Mouse (Mus musculus) embryonic facial prominence, embryonic 10.5 days (tissue): ENCODE results near the gene Prkd3. TPM values are rescaled to one million over a fixed set of nuclear protein-coding genes. Genes with fewer than 3 reads are reported as not detected.

Experiments
- DNase-seq: peaks from one replicate; pipeline ENCODE4 v3.0.0-alpha.2; 2017; ENCODE audit warnings: low spot score
- H3K27ac ChIP-seq: fragments of 300-500 bp; sonication (generic); replicated peaks from 2 replicates; pipeline ENCODE4 v1.5.1; 2016; ENCODE audit warnings: mild to moderate bottlenecking
- H3K27me3 ChIP-seq: fragments of 300-500 bp; sonication (generic); replicated peaks from 2 replicates; pipeline ENCODE4 v1.6.1; 2016; ENCODE audit warnings: low read depth, mild to moderate bottlenecking; ENCODE audit not compliant: poor library complexity, severe bottlenecking
- H3K36me3 ChIP-seq: fragments of 300-500 bp; sonication (generic); replicated peaks from 2 replicates; pipeline ENCODE4 v1.6.1; 2016; ENCODE audit warnings: mild to moderate bottlenecking, moderate library complexity
- H3K4me1 ChIP-seq: fragments of 300-500 bp; sonication (generic); 2 replicates; pipeline ENCODE4 v1.6.1; 2016
- H3K4me3 ChIP-seq: fragments of 300-500 bp; sonication (generic); 2 replicates; pipeline ENCODE4 v1.5.1; 2016; ENCODE audit warnings: mild to moderate bottlenecking, moderate library complexity
- H3K9me3 ChIP-seq: fragments of 300-500 bp; sonication (generic); 2 replicates; pipeline ENCODE4 v1.6.1; 2016; ENCODE audit warnings: mild to moderate bottlenecking
- WGBS: fragments of 180-500 bp; shearing (Covaris S2); methylation state at CpG from one replicate; pipeline ENCODE4 v1.1.7; 2016; 5-methylcytosine and 5-hydroxymethylcytosine counted together
- polyA plus RNA-seq: library from polyadenylated mRNA; unstranded; fragments of >200 nt; fragmentation: Nextera tagmentation; extraction: Ambion mirVana; gene quantifications from 2 replicates; pipeline ENCODE4 v1.2.1, GENCODE M21; 2016

The Prkd3 gene
- polyA plus RNA-seq, 1 experiment from 2014 or later = 54.3 TPM

GRCm38 (mm10) chr17:78912861-78913281, 107.7 kb downstream of the Prkd3 start:
- WGBS = 38% methylated on average over 6 of the region's 6 CpGs
- H3K27ac ChIP-seq = peak overlapping the region; percentile 25; the same call in 1 of the 2 replicates
- peak overlapping the region; percentile 50 for H3K4me3 ChIP-seq
- DNase-seq = peak; percentile 42
- H3K27me3 ChIP-seq = no peaks in the 10 kb centered on the region
- H3K4me1 ChIP-seq = peaks cover 20% of the 10 kb centered on the region
- 0 out of 2 replicates have a peak, but pooled peaks cover 3% of the 10 kb centered on the region for H3K36me3 ChIP-seq
- H3K9me3 ChIP-seq = no peaks in the 10 kb centered on the region

GRCm38 (mm10) chr17:78909374-78909773, 111.2 kb downstream of the Prkd3 start:
- H3K4me1 ChIP-seq = peaks cover 12% of the 10 kb centered on the region; the same call in 1 of the 2 replicates
- DNase-seq = no peak
- H3K9me3 ChIP-seq = no peaks in the 10 kb centered on the region
- H3K36me3 ChIP-seq = no peaks in the 10 kb centered on the region
- H3K27me3 ChIP-seq = no peaks in the 10 kb centered on the region
- no peak overlapping the region for H3K4me3 ChIP-seq
- no peak overlapping the region for H3K27ac ChIP-seq
- 77% methylated on average over 2 of the region's 2 CpGs for WGBS

- H3K4me1 ChIP-seq = peaks cover 5% of the 10 kb centered on the region; the same call in 1 of the 2 replicates
- no peaks in the 10 kb centered on the region for H3K27me3 ChIP-seq
- H3K27ac ChIP-seq = no peak within 1 kb of the TSS
- no peaks in the 10 kb centered on the region for H3K9me3 ChIP-seq
- no peak within 1 kb of the TSS for H3K4me3 ChIP-seq
- no peak for DNase-seq
- no peaks in the 10 kb centered on the region for H3K36me3 ChIP-seq
- 88% methylated on average over 5 of the region's 5 CpGs for WGBS
Measured at GRCm38 (mm10) chr17:78906892-78907291, 113.7 kb downstream of the Prkd3 start, which contains the start of gene Sult6b1. Gene Sult6b1 (minus strand): TSS chr17:78906992.

- Histone ChIP-seq H3K27me3 (no peaks in the 10 kb centered on the region), H3K36me3 (no peaks in the 10 kb centered on the region), H3K27ac (no peak overlapping the region), H3K4me3 (no peak overlapping the region), H3K4me1 (peaks cover 5% of the 10 kb centered on the region; the same call in 1 of the 2 replicates), H3K9me3 (no peaks in the 10 kb centered on the region)
- no peak for DNase-seq
- WGBS = 82% methylated on average over 2 of the region's 2 CpGs
Measured at GRCm38 (mm10) chr17:78903158-78903557, 117.5 kb downstream of the Prkd3 start.

Other genes starting within 250 kb of the Prkd3 start
- 14.6 and 15.2 TPM in 2 replicates for gene Heatr5b, start 185.5 kb downstream of the Prkd3 start, polyA plus RNA-seq
- 39.3 and 42.7 TPM in 2 replicates for gene Gpatch11, start 185.2 kb downstream of the Prkd3 start, polyA plus RNA-seq
- gene Eif2ak2, start 138.2 kb downstream of the Prkd3 start, polyA plus RNA-seq = 6.0 and 7.6 TPM in 2 replicates
- gene Sult6b1, start 113.8 kb downstream of the Prkd3 start, polyA plus RNA-seq = 0.19 TPM in 1 of 2 replicates, not detected in the other
- gene Cebpzos, start 104.3 kb downstream of the Prkd3 start, polyA plus RNA-seq = 99.2 and 102 TPM in 2 replicates
- 57.8 and 66.2 TPM in 2 replicates for gene Cebpz, start 83.8 kb downstream of the Prkd3 start, polyA plus RNA-seq
- 47.1 and 48.7 TPM in 2 replicates for gene Ndufaf7, start 83.7 kb downstream of the Prkd3 start, polyA plus RNA-seq
- gene Qpct, start 31.1 kb upstream of the Prkd3 start, polyA plus RNA-seq = 2.9 and 3.6 TPM in 2 replicates